Mouse (Mus musculus) v-Abl transformed pro-B cells (cell line): Measurements from ENCODE around the gene Zc3h6.

Experiments
- in situ Hi-C, 2 experiments: fragments of 400-800 bp; cut with MboI; formaldehyde crosslinking; loops; one replicate each; pipeline ENCODE4 v1.15.1; 2025; ENCODE audit not compliant: unreplicated experiment in 2 of 2

The Zc3h6 gene

DNA sequence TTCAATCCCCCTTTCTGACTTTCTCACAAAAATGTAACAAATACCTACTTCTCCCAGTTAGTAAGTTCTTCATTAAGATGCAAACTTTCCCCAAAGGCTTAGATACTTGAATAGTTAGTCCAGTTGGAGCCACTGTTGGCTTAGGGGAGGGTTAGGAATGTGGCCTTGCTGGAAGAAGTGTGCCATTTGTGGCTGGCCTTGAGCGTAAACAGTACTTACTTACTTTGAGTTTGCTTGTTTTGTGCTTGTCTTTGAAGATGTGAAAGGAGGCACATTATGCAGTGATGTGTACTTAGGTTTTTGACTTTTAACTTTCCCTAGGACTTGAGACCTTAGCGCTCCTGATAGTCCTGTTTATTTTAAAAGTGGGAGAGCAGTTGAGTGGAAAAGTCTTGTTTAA lies 52.9 kb downstream of the Zc3h6 start:
- in situ Hi-C loops = no loop called here

DNA sequence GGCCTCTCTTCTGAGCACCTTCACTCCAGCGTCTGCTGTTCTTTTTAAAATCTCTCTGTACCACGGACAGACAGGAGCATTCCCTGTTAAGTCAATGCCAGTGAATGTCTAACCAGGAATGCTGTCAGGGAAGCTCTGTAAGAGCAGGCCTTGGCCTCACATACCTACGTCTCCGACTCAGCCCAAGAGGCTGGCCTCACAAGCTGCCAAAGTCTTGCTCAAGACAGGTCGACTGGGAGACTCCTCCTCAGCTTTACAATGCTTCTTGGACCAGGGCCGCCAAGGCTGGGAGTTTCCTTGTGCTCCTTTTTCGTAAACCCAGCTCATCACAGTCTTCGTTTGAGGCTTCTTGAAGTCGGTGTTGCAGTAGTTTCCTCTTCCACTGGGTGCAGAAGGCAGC lies 57.6 kb downstream of the Zc3h6 start:
- in situ Hi-C loops = no loop called here

DNA sequence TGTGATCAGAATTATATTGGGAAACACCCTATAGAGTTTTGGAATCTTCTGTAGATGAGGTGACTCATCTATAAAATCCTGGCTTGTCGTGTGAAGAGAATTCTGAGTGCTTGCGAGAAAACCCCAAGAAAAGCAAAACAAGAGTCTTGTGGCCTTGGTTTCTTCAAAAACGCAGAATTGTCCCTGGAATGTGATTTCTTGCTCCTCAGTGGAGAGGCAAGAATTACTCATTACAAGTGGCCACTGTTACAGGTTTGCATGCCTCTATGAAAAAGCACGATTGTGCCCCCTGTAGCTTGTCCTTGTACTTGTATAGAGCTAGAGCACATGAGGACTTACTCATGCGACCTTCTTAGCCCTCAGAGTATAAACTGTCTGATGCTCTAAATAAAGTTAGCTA lies 68.2 kb downstream of the Zc3h6 start:
- in situ Hi-C loops = no loop called here

DNA sequence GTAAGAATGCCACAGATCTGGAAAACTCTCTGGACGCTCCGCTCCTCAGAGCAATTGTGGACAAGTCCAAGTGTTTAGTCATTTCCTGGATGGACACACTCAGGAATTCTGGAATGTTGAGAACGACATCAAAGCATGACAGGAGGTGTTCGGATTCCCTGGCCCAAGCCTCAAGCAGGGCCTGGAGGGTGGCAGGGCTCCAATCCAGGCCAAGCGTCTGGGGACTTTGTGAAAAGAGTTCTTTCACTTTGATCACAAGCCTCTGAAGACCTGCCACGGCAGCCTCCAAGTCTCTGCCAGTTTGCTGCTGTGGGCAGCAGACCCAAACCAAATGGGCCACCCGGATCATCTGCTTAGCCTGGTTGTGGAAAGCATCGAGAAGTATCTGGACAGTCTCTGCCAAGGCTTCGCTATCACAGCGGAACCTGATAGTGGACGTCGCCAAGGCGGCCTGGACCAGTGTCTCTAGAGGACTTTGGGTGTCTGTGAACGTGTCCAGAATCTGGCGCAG lies 71.3 kb downstream of the Zc3h6 start:
- in situ Hi-C loops = no loop called here

DNA sequence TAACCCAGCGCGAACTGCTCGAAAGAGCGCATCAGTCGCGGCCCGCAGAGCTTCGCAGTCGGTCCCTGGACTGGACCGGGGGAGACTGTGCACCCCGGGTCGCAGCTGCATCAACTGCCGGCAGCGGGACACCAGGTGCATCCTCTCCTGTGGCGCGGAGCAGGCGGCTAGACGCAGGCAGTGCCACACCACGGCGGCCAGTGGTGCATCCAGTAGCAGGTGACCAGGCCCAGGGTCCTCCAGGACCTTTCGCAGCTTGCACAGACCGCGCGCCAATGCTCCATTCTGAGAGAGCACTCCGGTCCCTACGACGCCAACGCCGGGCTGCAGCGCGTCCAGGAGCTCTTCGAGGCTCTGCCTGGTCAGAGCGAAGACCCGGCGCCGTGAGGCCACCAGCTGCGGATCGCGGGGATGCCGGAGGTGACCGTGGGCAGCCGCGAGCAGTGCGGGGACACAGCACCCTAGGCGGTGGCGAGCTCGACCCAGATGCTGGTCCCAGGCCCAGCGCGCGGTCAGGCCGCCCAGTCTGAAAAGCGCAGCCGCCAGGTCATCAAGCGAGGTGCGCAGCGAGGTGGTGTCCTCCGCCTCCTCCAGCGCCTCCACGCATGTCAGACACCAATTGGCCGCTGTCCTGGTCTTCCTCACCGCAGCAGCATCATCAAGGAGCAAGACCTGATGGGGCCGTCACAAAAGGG lies 71.9 kb downstream of the Zc3h6 start:
- in situ Hi-C loops = no loop called here

DNA sequence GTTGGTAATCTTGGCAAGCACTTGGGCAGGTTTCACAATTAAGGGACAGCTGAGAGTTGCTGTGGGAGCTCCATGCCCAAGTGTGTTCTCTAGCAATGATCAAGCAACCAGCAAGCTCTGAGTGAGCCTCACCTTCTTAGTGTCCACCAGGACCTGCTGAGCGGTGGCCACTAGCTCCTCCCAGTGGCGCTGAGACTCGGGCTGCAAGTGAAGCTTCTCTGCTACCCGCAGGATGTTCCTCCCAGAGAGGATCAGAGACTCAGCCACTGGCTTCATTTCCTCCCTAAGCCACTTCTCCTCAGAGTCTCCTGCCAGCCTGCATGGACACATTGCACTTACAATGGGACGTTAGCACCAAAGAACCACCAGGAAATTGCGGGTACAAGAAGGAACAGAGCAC lies 73.4 kb downstream of the Zc3h6 start:
- in situ Hi-C loops = no loop called here

DNA sequence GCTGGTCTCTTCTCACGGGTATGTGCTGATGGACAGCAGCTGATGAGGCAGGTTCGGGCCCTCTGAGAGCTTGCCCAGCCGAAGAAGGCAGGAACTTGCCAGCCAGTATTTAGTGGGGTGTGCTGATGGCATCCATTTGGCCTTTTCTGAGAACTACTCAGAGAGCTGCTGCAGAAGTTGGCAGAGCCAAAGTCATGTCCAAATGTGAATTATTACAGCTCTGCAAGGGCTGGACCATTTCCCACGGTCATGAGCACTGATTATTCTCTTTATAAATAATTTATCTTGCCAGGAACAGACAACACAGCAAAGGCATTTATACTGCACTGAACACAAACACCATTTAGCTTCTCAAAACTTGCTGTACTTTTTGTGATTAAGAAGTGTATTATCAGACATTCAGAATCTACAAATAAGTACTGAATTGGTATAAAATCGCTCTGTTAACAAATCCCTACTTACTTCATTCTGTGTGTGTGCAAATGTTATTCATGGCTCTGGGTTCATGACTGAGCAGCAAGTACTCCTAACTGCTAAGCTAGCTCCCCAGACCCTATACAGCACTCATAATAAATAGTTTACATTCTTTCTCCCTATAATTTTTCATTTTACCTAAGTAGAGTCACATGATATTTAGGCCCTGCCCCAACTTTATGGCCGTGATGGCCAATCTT lies 79.1 kb downstream of the Zc3h6 start:
- in situ Hi-C loops = no loop called here

DNA sequence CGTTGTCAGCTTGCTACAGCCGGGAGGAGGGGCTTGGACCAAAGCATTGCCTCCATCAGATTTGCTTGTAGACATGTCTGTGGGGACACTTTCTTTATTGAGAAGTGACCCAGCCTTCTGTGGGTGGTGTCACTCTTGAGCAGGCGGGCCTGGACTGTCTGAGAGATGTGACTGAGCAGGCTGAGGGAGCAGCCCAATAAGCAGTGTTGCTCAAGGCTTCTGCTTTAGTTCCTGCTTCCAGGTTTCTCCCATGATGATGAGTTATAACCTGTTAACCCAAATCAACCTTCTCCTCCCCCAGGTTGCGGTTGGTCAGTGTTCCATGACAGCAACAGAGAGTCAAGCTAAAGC lies 79.6 kb downstream of the Zc3h6 start:
- in situ Hi-C loops = no loop called here

DNA sequence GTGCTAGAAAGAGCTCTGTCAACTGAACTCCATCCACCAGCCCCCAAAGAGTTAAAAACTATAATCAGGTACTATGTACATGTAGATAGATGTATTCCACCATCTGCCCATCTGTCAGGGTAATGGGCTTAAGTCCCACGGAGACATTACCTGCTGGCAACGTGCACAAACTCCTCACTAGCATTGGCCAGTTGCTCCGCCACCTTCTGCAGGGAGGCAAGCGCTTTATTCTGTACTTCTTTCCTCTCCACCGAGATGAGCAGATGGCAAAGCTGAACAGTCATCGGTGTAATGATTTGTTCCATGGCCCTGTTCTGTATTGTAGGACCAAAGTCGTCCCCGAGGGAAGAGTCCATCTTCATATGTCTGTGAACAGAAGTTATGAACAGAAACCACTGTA lies 80.6 kb downstream of the Zc3h6 start, which contains the start of gene Vinac1:
TSS of gene Vinac1 (minus strand) at position 362 of the 400 bp plus-strand sequence.
- in situ Hi-C loops = no loop called here

DNA sequence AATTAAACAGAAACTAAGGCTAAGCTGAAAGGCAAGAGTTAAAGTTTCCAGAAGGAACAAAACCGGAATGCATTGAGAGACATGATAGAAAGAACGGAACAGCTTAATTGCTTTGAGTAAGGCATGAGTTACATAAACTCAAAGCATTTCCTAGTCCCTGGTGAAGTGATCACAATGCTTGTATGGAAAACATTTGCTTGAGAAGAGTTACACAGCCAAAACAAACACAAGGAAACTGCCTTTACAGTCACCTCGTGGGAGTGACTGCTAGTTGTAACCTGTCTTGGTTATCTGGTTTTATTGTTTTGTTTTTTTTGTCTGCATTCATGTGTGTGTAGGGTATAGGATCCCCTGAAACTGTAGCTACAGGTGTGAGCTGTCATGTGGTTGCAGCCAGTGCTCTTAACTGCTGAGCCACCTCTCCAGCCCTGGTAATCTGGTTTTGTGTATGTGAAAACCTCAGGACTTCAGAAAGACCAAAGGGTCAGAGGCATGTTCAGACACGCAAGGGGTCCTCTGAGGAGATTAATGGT lies 85.3 kb downstream of the Zc3h6 start:
- in situ Hi-C loops = loop anchor here (10.0 to 25.0 kb wide), 3 partner anchors 168 to 365 kb away; partner anchors contain the start of genes Mertk (in 2 of the 2) and Anapc1 (in 1 of the 2)

DNA sequence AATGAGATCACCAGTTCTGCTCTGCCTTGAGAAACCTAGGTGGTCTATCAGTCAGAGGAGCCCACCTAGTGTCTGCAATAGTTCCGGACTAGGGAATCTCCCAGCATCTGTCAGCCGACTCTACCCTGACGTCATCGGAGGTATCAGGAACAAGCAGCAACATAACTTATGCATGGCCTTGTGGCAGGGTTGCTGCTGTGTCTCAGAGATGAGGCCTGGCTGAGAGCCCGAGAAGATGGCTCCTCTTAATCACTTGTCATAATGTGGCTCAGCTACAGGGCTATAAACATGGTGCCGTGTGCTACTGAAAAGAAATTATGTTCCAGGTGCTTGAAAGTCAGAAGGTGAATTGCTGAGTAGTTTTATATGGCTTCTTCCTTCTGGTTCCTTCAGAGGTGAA lies 88.5 kb downstream of the Zc3h6 start:
- in situ Hi-C loops = loop anchor here (5.0 to 25.0 kb wide), 4 partner anchors 108 to 368 kb away; partner anchors contain the start of genes Mertk (in 2 of the 2) and Anapc1 (in 1 of the 2)

DNA sequence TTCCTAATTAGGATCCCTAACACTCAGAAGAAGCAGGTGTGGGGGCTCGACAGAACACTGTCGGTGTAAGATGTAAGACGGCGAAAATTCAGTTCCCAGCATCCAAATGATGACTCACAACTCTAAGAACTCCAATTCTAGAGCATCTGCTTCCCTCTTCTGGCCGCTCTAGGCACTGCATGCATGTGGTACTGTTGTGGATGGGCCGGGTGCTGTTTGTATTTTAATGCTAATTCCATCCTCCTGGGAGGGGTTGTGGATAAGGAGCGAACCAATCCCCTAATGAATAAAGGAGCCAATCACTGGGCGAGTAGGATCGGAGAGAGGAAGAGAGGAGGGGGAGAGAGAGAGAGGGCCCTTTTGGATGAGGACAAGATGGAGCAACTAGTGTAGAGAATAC lies 89.4 kb downstream of the Zc3h6 start:
- in situ Hi-C loops = loop anchor here (5.0 to 25.0 kb wide), 4 partner anchors 109 to 369 kb away; partner anchors contain the start of genes Mertk (in 2 of the 2) and Anapc1 (in 1 of the 2)

DNA sequence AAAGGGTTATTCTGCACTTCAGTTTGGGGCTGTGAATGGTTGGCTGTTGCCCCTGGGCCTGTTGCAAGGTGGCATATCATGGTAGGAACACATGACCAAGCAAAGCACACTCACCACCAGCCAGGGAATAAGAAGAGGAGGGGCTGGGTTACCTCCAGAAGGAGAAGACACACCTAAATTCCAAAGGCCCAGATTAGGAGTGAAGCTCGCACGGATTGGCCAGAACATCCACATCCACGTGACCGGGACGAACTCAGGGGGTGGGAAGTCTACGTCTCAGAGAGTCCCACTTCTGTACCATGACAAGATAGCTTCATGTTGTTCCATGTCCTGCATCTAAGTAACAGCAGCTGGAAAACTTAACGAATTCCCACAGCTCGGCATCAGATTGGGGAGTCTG lies 90.1 kb downstream of the Zc3h6 start:
- in situ Hi-C loops = loop anchor here (5.0 to 25.0 kb wide), 4 partner anchors 110 to 370 kb away; partner anchors contain the start of genes Mertk (in 2 of the 2) and Anapc1 (in 1 of the 2)

DNA sequence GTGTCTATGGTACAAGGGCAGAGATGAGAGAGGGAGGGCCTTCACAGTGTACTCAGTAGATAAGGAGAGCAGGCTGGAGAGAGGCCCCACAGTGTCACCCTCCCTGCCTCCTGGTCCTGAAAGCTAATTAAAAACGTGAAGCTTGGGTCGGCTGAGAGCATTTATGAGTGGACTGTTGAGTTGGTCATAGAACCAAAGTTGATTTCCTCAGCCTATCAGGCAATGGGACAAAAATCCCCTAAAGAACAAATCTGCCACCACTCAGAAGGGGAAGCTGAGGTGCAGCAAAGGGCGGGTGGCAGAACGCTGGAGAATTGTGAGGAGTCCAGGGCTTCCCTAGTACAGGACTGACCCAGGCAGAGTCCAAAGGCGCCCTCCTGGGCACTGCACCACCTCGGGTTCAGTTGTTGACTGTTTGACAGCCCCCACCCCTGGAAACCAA lies 90.7 kb downstream of the Zc3h6 start:
- in situ Hi-C loops = loop anchor here (5.0 to 25.0 kb wide), 4 partner anchors 111 to 371 kb away; partner anchors contain the start of genes Mertk (in 2 of the 2) and Anapc1 (in 1 of the 2)

DNA sequence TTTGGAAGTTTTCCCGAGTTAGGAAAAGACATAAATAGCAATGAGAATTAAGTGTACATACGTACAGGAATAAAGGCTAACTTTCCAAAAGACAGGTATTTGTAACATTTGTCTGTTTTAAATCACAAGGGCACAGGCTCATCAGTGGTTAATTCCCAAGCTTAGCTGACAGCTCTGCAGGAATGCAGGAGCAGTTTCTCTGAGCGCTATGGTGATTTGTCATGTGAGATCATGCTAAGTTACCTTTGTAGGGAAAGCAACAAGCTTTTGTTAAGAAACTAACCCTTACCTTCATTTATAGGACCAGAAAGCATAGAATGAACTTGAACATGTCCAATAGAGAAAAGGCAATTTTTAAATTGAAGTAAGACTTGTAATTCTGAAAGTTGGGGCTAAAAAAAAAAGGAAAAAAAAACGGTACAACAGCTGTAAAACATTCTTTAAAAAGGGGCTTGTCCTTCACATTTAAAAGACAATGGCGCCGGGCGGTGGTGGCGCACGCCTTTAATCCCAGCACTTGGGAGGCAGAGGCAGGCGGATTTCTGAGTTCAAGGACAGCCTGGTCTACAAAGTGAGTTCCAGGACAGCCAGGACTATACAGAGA lies 94.4 kb downstream of the Zc3h6 start:
- in situ Hi-C loops = loop anchor here in 1 of 2 experiments (25.0 kb wide), 1 partner anchor 374 kb away; the partner anchor contains the start of genes Anapc1 and Mertk

DNA sequence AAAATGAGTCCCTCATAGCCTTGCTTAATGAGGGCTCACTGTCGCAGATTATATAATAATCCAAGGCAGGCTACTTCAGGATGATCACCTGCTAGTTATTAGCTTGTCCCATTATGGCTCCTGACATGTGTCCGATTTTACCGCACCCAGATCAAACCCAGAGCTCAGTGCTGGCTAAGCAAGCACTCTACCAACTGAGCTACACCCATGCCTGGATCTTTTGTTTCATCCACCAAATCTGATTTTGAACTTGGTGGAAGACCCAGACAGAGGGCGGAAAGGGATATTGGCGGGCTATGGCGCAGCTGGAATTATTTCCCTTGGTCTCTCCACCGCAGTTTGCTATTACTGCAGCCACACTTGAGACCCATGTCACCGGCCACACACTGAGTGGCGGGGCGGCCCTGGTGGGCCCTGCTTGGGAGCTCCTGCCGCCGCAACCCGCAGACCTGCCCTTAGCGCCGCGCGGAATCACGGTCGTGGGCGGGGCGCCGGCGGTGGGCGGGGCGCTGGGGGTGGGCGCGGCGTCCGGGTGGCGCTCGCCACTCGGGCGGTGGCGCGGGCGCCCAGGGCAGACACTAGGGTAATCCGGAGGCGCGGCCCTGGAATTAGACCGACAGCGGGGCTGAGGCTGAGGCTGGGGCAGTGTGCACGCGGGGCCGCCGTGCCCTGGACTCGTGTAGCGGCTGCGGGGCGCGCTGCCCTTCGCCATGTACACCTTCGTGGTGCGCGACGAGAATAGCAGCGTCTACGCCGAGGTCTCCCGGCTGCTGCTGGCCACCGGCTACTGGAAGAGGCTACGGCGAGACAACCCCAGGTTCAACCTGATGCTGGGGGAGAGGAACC lies 98.5 kb downstream of the Zc3h6 start, which contains the start of gene Ttl:
TSS of gene Ttl (plus strand) at position 506 of the 846 bp plus-strand sequence.
- in situ Hi-C loops = loop anchor here (5.0 to 25.0 kb wide), 2 partner anchors 192 to 378 kb away; partner anchors contain the start of genes Anapc1 (in 1 of the 2) and Mertk (in 1 of the 2)

DNA sequence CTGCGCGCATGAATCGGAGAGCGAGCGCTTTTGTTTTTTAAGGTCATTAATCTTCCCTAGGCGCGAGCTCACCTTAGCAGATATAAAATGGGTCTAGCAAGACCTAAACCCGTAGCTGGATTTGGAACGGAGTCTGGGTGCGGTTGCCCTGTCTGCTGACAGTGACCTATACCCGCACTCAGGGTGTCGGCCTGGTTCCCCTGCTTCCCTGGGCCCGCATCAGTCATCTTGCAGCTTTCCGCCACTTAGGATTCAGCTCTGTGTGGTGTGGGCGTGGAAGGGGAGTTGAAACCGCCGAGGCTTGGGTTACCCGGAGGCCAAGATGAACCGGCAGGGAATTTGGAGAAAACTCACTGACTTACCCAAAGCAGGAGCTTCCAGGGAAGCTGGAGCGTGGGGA lies 99.1 kb downstream of the Zc3h6 start:
- in situ Hi-C loops = loop anchor here (5.0 to 25.0 kb wide), 2 partner anchors 191 to 379 kb away; partner anchors contain the start of genes Anapc1 (in 1 of the 2) and Mertk (in 1 of the 2)
